Mouse (Mus musculus) limb, embryonic 12.5 days (tissue): ENCODE results near the gene Preb. TPM values are rescaled to one million over a fixed set of nuclear protein-coding genes. Genes with fewer than 3 reads are reported as not detected.

Experiments
- ATAC-seq: fragments of 200-750 bp; cut with Nextera tagmentation; 2 replicates; pipeline ENCODE4 v1.8.0; 2017; ENCODE audit warnings: low read depth, moderate TSS enrichment; ENCODE audit not compliant: insufficient number of reproducible peaks, insufficient read depth, low FRiP score, low TSS enrichment
- H3K27ac ChIP-seq: fragments of 300-500 bp; sonication (generic); 2 replicates; pipeline ENCODE4 v1.5.1; 2016; ENCODE audit warnings: mild to moderate bottlenecking, moderate library complexity
- H3K27me3 ChIP-seq: fragments of 300-500 bp; sonication (generic); 2 replicates; pipeline ENCODE4 v1.6.1; 2016; ENCODE audit warnings: mild to moderate bottlenecking, moderate library complexity
- H3K36me3 ChIP-seq: fragments of 300-500 bp; sonication (generic); 2 replicates; pipeline ENCODE4 v1.6.1; 2016; ENCODE audit warnings: mild to moderate bottlenecking, moderate library complexity
- H3K4me1 ChIP-seq: fragments of 300-500 bp; sonication (generic); replicated peaks from 2 replicates; pipeline ENCODE4 v1.6.1; 2016
- H3K4me2 ChIP-seq: fragments of 300-500 bp; sonication (generic); 2 replicates; pipeline ENCODE4 v1.6.1; 2016; ENCODE audit warnings: mild to moderate bottlenecking, moderate library complexity
- H3K4me3 ChIP-seq: fragments of 300-500 bp; sonication (generic); replicated peaks from 2 replicates; pipeline ENCODE4 v1.5.1; 2016; ENCODE audit warnings: mild to moderate bottlenecking
- H3K9ac ChIP-seq: fragments of 300-500 bp; sonication (generic); replicated peaks from 2 replicates; pipeline ENCODE4 v1.6.1; 2016; ENCODE audit warnings: mild to moderate bottlenecking, moderate library complexity
- H3K9me3 ChIP-seq: fragments of 300-500 bp; sonication (generic); 2 replicates; pipeline ENCODE4 v1.6.1; 2016; ENCODE audit warnings: mild to moderate bottlenecking, moderate library complexity
- WGBS: fragments of 180-500 bp; shearing (Covaris S2); methylation state at CpG from one replicate; pipeline ENCODE4 v1.1.7; 2016; 5-methylcytosine and 5-hydroxymethylcytosine counted together
- polyA plus RNA-seq: library from polyadenylated mRNA; unstranded; fragments of >200 nt; fragmentation: Nextera tagmentation; extraction: Ambion mirVana; gene quantifications from 2 replicates; pipeline ENCODE4 v1.2.1, GENCODE M21; 2016

Gene Preb
- polyA plus RNA-seq, 1 experiment from 2014 or later, result 132 TPM

DNA sequence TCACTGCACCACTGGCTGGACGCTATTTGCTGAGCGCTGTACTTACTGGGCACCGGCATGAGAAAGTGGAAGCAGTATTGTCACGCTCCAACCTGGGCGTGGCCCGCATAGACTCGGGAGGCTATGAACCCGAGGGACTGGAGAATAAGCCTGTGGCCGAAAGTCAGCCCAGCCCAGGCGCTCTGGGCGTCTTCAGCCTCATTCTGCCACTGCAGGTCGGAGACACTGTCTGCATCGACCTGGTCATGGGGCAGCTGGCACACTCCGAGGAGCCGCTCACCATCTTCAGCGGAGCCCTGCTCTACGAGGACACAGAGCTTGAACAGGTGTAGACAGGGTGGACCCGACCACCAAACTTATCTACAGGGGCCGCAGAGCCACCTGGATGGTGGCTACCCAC, 39.5 kb downstream of the Preb start:
- WGBS, result 68% methylated on average over 19 of the region's 19 CpGs
- Histone ChIP-seq H3K27me3 (no peaks in the 10 kb centered on the region), H3K4me2 (no peak overlapping the region; the same call in 1 of the 2 replicates), H3K36me3 (peaks cover 47% of the 10 kb centered on the region), H3K9me3 (no peaks in the 10 kb centered on the region), H3K27ac (peak overlapping the region; percentile 64; the same call in 1 of the 2 replicates), H3K4me1 (peaks cover 60% of the 10 kb centered on the region), H3K9ac (no peak overlapping the region), H3K4me3 (0 out of 2 replicates have a peak overlapping the region, but pooled peaks have one; percentile 46)
- ATAC-seq, result peak; percentile 7; the same call in 1 of the 2 replicates

DNA sequence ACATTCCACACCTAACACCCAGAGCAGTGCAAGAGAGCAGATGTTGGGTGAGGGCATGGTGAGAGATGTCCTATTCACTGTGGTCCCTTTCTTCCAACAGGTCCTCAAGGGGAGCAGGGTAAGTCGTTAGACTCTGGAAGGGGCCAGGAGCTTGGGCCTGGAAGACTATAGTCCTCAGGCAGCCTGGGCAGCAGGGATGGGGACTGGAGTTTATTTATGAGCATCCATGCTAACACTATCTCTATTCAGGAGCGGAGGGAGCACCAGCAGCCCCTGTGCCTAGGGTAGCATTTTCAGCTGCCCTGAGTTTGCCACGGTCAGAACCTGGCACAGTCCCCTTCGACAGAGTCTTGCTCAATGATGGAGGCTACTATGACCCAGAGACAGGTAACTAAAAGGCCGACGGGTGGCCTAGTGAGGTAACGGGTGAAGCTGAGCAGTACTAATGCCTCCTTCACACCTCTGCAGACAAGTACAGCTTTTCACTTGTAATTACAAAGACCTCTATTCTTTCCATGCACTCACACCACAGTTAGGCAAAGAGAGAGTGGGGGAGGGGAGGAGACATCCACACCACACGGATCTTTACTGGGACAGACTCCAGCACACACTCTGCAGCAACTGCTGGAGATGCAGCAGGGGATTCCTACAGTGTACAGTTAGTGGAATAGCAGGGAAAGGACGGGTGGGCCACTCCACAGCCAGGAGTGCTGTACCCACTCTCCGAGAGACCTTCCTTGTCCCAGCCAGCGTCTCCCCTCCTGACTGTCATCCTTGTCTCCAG, 40.1 kb downstream of the Preb start:
- ATAC-seq, result no peak
- Histone ChIP-seq H3K9me3 (no peaks in the 10 kb centered on the region), H3K9ac (no peak overlapping the region), H3K27me3 (no peaks in the 10 kb centered on the region), H3K4me3 (no peak overlapping the region; the same call in 1 of the 2 replicates), H3K4me2 (no peak overlapping the region; the same call in 1 of the 2 replicates), H3K4me1 (peaks cover 66% of the 10 kb centered on the region), H3K36me3 (peaks cover 47% of the 10 kb centered on the region), H3K27ac (peak overlapping the region; percentile 64)
- 72% methylated on average over 11 of the region's 11 CpGs for WGBS

DNA sequence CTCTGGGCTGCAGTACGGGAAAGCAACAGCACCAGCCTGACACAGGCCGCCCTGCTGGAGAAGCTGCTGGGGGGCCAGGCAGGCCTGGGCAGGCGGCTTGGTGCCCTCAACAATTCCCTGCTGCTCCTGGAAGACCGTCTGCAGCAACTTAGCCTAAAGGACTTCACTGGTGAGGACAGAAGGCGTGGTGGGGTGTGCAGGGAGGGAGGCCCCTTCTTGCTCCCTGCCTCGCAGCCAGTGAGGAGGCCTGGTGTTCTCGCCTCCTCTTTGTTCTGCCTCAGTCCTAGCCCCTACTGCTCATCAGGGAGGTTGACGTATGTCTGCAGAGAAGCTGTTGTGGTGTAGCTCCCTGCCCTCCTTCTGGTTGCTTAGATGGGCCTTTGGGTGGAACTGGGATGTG, 41.5 kb downstream of the Preb start:
- WGBS, result 77% methylated on average over 8 of the region's 8 CpGs
- Histone ChIP-seq H3K9me3 (no peaks in the 10 kb centered on the region), H3K36me3 (peaks cover 47% of the 10 kb centered on the region), H3K4me1 (peaks cover 74% of the 10 kb centered on the region), H3K4me2 (no peak overlapping the region), H3K9ac (peak overlapping the region; percentile 42; the same call in 1 of the 2 replicates), H3K27me3 (no peaks in the 10 kb centered on the region), H3K4me3 (no peak overlapping the region), H3K27ac (peak overlapping the region; percentile 23; the same call in 1 of the 2 replicates)
- no peak for ATAC-seq

DNA sequence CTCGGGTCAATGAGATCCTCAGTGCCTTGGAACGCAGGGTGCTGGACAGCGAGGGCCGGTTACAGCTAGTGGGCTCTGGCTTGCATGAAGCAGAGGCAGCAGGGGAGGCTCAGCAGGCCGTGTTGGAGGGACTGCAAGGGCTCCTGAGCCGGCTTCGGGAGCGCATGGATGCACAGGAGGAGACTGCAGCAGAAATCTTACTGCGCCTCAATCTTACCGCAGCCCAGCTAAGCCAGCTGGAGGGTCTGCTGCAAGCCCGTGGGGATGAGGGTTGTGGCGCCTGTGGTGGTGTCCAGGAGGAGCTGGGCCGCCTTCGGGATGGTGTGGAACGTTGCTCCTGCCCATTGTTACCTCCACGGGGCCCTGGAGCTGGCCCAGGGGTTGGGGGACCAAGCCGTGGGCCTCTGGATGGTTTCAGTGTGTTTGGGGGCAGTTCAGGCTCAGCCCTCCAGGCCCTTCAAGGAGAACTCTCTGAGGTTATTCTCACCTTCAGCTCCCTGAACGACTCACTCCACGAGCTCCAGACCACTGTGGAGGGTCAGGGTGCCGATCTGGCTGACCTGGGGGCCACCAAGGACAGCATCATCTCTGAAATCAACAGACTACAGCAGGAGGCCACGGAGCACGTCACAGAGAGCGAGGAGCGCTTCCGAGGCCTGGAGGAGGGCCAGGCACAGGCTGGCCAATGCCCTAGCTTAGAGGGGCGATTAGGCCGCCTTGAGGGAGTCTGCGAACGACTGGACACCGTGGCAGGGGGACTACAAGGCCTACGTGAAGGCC, 42.1 kb downstream of the Preb start:
- H3K4me1 ChIP-seq, result peaks cover 75% of the 10 kb centered on the region
- no peaks in the 10 kb centered on the region for H3K27me3 ChIP-seq
- no peak overlapping the region for H3K4me3 ChIP-seq
- H3K36me3 ChIP-seq, result peaks cover 47% of the 10 kb centered on the region
- no peaks in the 10 kb centered on the region for H3K9me3 ChIP-seq
- WGBS, result 87% methylated on average over 31 of the region's 31 CpGs
- H3K27ac ChIP-seq, result peak overlapping the region; percentile 35; the same call in 1 of the 2 replicates
- no peak for ATAC-seq
- no peak overlapping the region for H3K4me2 ChIP-seq
- H3K9ac ChIP-seq, result peak overlapping the region; percentile 42; the same call in 1 of the 2 replicates

DNA sequence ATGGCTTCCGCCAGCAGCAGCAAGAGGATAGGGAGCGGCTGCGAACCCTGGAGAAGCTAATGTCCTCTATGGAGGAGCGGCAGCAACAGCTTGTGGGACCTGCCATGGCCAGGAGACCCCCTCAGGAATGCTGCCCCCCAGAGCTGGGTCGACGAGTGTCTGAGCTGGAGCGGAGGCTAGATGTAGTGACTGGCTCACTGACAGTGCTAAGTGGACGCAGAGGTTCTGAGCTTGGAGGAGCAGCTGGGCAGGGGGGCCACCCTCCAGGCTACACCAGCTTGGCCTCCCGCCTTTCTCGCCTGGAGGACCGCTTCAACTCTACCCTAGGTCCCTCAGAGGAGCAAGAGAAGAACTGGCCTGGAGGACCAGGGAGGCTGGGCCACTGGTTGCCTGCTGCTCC, 42.8 kb downstream of the Preb start:
- H3K4me2 ChIP-seq, result no peak overlapping the region

DNA sequence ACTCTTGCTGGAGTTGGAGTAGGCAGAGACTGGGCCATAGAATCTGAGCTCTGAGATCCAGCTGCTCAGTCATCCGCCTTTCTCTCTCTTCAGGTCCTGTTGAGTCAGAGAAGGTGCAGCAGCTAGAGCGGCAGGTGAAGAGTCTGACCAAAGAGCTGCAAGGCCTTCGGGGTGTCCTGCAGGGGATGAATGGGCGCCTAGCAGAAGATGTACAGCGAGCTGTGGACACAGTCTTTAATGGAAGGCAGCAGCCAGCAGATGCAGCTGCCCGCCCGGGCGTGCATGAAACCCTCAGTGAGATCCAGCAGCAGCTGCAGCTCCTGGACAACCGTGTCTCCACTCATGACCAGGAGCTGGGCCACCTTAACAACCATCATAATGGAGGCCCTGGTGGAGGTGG, 43.3 kb downstream of the Preb start:
- peaks cover 75% of the 10 kb centered on the region for H3K4me1 ChIP-seq

More for the DNA sequence above, 42.8 kb downstream of the Preb start:
- Histone ChIP-seq H3K9me3 (no peaks in the 10 kb centered on the region), H3K27me3 (no peaks in the 10 kb centered on the region), H3K9ac (no peak overlapping the region), H3K36me3 (peaks cover 47% of the 10 kb centered on the region), H3K4me1 (peaks cover 75% of the 10 kb centered on the region), H3K4me3 (0 out of 2 replicates have a peak overlapping the region, but pooled peaks have one; percentile 1), H3K27ac (peak overlapping the region; percentile 35; the same call in 1 of the 2 replicates)
- WGBS, result 84% methylated on average over 11 of the region's 11 CpGs
- ATAC-seq, result no peak

DNA sequence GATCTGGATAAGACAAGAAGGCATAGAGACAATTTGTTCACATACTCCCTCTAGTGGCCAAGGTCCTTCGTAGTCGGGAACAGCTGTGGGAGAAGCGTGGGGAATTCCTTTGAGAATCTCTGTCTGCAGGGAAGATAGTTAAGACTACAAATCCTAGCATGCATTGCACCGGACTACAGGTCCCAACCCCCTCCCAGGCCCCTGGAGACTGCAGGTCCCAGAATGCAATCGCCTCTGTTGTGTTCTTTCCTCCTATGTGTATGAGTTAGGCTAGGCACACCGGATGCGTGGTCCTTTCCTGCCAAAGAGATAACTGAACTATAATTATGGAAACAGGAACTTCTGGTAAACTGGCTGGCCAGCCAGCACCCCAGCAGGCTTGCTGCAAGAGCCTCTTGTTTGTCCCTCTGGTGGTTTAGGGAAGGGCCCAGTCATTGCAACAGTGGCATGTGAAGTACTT, 44.2 kb downstream of the Preb start:
- Histone ChIP-seq H3K4me3 (peak overlapping the region; percentile 59), H3K27ac (peak overlapping the region; percentile 99; the same call in 1 of the 2 replicates), H3K4me2 (peak overlapping the region; percentile 98), H3K9ac (peak overlapping the region; percentile 79), H3K9me3 (no peaks in the 10 kb centered on the region), H3K4me1 (peaks cover 79% of the 10 kb centered on the region), H3K36me3 (peaks cover 45% of the 10 kb centered on the region), H3K27me3 (no peaks in the 10 kb centered on the region)
- ATAC-seq, result no peak
- 12% methylated on average over 7 of the region's 7 CpGs for WGBS

More for the DNA sequence above, 43.3 kb downstream of the Preb start:
- WGBS, result 92% methylated on average over 9 of the region's 9 CpGs
- H3K27me3 ChIP-seq, result no peaks in the 10 kb centered on the region
- peaks cover 47% of the 10 kb centered on the region for H3K36me3 ChIP-seq
- no peaks in the 10 kb centered on the region for H3K9me3 ChIP-seq
- 0 out of 2 replicates have a peak overlapping the region, but pooled peaks have one; percentile 1 for H3K4me3 ChIP-seq
- no peak overlapping the region for H3K27ac ChIP-seq
- no peak overlapping the region for H3K4me2 ChIP-seq
- H3K9ac ChIP-seq, result no peak overlapping the region
- ATAC-seq, result no peak

DNA sequence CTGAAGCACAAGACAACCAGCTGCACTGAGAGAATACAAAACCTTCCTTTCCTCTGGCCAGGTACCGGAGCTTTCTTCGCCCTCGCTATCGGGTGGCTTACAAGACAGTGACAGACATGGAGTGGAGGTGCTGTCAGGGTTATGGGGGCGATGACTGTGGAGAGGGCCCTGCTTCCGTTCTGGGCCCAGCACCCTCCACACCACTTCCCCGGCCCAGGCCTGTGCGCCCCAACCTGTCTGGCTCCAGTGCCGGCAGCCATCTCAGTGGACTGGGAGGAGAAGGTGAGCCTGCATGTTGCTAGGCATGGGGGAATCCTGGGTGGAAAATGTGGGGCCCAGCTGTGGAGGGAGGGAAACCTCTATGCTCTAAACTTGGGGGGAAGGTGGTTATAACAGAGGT, 44.7 kb downstream of the Preb start:
- ATAC-seq, result no peak
- Histone ChIP-seq H3K27ac (peak overlapping the region; percentile 99), H3K4me1 (peaks cover 79% of the 10 kb centered on the region), H3K9ac (peak overlapping the region; percentile 79), H3K9me3 (no peaks in the 10 kb centered on the region), H3K4me2 (peak overlapping the region; percentile 98), H3K4me3 (peak overlapping the region; percentile 59), H3K36me3 (peaks cover 39% of the 10 kb centered on the region), H3K27me3 (no peaks in the 10 kb centered on the region)
- 51% methylated on average over 9 of the region's 9 CpGs for WGBS

DNA sequence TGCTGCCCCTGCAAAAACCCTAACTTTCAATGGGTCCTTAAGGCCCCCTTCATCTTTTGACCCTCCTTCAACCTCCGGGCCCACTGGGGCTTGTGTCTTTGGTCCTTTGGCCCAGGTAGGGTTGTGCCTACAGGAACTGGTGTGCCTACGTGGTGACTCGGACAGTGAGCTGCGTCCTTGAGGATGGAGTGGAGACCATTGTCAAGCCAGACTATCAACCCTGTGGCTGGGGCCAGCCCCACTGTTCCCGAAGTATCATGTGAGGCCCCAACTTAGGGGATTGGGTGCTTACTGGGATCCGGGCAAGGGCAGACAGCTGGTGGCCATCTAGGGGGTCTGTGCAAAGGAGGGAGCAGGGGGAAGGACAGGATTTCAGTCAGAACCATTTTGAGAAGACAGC, 45.3 kb downstream of the Preb start:
- Histone ChIP-seq H3K4me3 (peak overlapping the region; percentile 59), H3K9me3 (no peaks in the 10 kb centered on the region), H3K4me2 (peak overlapping the region; percentile 98), H3K4me1 (peaks cover 77% of the 10 kb centered on the region), H3K27me3 (no peaks in the 10 kb centered on the region), H3K36me3 (peaks cover 33% of the 10 kb centered on the region), H3K9ac (peak overlapping the region; percentile 79), H3K27ac (peak overlapping the region; percentile 99)
- whole genome bisulfite sequencing, result 44% methylated on average over 6 of the region's 6 CpGs
- no peak for ATAC-seq

DNA sequence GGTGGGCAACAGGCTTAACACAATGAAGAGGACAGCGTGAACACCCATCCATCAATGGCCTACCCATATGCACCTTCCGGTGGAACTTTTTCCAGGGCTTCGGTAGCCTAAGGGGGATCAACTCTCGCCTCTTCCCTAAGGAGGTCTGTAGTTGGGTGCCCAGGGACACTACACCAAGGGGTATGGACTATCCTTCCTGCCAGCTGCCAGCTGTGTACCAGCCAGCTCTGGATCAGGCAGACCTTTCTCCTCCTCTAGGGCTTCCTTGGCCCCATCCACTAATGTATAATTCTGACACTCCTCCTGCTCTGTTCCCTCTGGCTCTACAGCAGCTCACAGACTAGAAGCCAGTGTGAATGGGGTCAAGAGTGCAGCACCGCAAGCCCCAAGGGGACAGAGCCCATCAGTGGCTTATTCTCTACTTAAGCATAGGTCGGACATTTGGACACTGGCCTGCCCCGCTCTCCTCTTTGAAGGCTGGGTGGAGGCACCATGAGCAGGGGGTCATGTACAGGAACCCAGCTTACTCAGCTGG, 46.0 kb downstream of the Preb start:
- H3K4me3 ChIP-seq, result peak overlapping the region; percentile 59

More for the DNA sequence above, 46.0 kb downstream of the Preb start:
- Histone ChIP-seq H3K27me3 (no peaks in the 10 kb centered on the region), H3K4me2 (peak overlapping the region; percentile 98), H3K4me1 (peaks cover 77% of the 10 kb centered on the region), H3K36me3 (peaks cover 26% of the 10 kb centered on the region), H3K27ac (peak overlapping the region; percentile 99), H3K9ac (peak overlapping the region; percentile 79), H3K9me3 (no peaks in the 10 kb centered on the region)
- ATAC-seq, result no peak
- 26% methylated on average over 7 of the region's 7 CpGs for WGBS
